Mouse (Mus musculus): ENCODE results near the gene Pfkm. TPM values are rescaled to one million over a fixed set of nuclear protein-coding genes. Genes with fewer than 3 reads are reported as not detected.

The Pfkm gene
- polyA plus RNA-seq, 1 experiment: 24.4 TPM

DNA sequence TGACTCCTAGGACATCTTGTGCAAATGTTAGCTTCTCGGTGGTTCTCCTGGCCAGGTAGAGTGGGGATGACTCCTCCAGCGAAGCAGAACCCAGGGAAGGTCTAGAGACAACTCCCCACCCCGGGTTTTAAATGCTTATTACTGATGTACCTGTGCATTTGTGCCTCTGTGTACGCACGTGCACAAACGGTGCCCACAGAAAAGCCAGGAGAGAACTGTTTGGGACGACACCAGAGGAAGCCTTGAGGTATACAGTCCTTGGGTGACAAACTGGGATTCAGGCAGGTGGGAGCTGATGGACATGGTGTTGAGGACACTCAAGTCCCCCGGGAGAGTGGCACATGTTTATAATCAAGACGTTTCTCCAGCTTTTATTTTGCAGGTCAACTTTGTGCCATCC lies 78.5 kb downstream of the Pfkm start:
- DNase-seq (ENCODE audit: low read depth): no peak

DNA sequence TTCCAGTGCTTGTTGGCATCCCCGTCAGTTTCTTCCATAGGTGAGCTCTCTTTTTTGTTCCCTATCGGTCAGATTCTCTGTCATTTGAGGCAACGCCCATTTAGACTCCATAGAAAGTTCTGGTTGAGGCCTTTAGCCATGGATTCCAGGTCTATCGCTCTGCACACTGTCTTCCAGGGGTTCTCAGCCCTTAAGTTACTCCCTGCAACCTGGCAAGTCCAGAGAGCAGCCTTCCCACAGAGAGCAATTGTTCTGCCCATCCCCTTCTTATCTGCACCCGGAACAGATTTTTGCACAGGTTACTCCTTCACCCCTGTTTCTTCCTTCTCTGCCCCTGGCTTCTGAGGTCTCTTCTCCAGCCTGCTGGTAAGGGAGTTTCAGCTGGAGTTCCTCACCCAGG lies 79.7 kb downstream of the Pfkm start:
- no peak for DNase-seq (ENCODE audit: low read depth)

DNA sequence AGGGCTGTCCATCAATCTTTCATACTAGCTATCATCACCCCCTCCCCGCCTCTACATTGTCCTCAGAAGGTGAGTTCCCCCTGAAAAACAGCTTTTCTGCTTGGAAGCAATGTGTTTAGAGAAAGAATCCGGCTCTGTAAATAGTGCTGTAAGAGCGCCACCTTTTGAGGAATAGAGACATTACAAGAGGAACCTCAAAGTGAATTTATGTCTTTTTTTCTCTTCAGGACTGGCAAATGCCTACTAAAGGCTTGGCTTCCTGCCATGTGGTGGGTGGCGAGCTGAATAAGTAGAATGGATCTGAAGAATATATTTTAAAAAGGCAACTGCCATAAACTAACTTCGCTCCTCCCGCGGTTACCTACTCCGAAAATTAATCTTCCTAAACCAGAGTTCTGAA lies 81.4 kb downstream of the Pfkm start:
- DNase-seq (ENCODE audit: low read depth): no peak

DNA sequence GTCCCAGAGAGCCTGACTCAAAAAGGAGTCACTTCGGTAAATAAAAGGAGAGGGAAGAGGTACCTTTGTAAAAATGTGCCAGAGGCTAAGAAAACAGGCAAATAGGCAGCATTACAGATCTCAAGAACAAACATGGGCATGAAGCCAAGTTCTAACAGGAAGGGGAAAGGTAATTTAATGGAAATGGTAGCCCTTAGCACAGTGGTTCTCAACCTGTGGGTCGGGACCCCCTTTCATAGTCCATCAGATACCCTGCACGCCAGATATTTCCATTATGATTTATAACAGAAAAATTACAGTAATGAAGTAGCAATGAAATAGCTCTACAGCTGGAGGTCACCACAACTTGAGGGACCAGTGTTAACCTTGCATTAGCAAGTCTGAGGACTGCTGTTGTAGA lies 84.9 kb downstream of the Pfkm start:
- no peak for DNase-seq (ENCODE audit: low read depth)

DNA sequence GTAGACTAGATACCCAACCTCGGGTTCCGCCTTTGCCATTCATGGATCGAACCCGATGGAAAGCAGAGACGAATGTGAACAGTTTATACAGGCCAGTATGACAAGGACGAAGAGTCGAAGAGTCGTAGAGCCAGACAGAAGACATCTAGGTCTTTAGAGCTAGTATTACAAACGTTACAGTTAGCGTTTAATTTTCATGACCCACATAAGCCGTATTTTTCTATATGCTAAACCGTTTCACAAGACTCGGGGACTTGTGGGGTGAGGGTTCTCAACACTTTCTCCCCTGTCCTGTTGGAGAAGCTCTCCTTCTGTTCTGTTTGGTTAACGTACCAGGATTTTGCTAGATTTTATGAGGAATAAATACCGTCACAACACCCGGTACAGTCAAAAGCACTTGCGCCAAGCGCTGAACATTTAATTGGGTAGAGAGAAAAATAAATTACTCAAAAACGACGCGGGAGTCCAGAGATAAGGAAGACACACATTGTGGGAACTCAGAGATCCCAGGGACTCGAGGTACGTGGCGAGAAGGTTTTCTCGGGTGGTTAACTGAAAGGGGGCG lies 88.3 kb downstream of the Pfkm start:
- no peak for DNase-seq (ENCODE audit: low read depth)

DNA sequence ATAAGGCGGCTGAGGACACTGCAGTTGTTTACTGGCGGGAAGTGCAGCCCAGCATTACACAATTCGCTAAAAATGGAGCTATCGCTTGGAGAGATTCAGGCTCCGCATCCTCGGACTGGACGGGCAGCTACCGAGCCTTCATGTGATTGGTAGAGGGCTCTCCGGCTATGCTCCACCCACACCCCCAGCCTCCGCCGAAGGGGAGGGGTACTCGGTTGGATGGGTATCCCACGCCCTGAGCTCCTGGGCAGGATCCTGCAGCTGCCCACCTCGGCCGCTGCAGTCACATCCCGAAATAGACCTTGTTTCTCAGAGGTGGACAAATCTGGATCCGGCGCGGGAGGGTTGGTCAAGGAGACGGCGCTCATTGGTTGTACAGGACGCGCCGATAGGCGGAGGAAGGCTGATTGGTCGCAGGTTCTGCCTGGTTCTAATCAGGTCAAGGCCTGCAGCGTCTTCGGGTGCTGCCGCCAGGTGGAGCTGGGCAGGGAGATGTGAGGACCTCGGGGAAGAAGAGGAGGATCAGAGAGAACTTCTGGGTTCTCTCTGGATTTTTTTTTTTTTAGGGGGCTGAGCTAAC lies 88.8 kb downstream of the Pfkm start:
- DNase-seq (ENCODE audit: low read depth): no peak

Other genes starting within 250 kb of the Pfkm start
- gene Hdac7, start 248.1 kb upstream of the Pfkm start, polyA plus RNA-seq (2012; rRNA removed): 87.1 and 89.1 TPM in 2 replicates
- 2.2 and 2.6 TPM in 2 replicates for gene Vdr, start 182.0 kb upstream of the Pfkm start, polyA plus RNA-seq (2012; rRNA removed)
- 83.4 and 110 TPM in 2 replicates for gene Tmem106c, start 128.4 kb upstream of the Pfkm start, polyA plus RNA-seq (2012; rRNA removed)
- 0.04 and 0.23 TPM in 2 replicates for gene Col2a1, start 87.9 kb upstream of the Pfkm start, polyA plus RNA-seq (2012; rRNA removed)
- 10.8 and 13.5 TPM in 2 replicates for gene Senp1, start 1.2 kb downstream of the Pfkm start, polyA plus RNA-seq (2012; rRNA removed)
- 39.8 and 46.3 TPM in 2 replicates for gene Asb8, start 73.0 kb downstream of the Pfkm start, polyA plus RNA-seq (2012; rRNA removed)
- gene Ccdc184, start 74.6 kb downstream of the Pfkm start, polyA plus RNA-seq (2012; rRNA removed): 1.1 and 1.5 TPM in 2 replicates
- gene Olfr288, start 103.0 kb downstream of the Pfkm start, polyA plus RNA-seq (2012; rRNA removed): not detected in 2 replicates
- gene Gm44579, start 128.4 kb downstream of the Pfkm start, polyA plus RNA-seq (2012; rRNA removed): not detected in 2 replicates
- gene Olfr287, start 128.5 kb downstream of the Pfkm start, polyA plus RNA-seq (2012; rRNA removed): not detected in 2 replicates
- gene Olfr286, start 141.9 kb downstream of the Pfkm start, polyA plus RNA-seq (2012; rRNA removed): not detected in 2 replicates
- 1.6 and 2.5 TPM in 2 replicates for gene H1fnt, start 164.7 kb downstream of the Pfkm start, polyA plus RNA-seq (2012; rRNA removed)
- gene Zfp641, start 203.6 kb downstream of the Pfkm start, polyA plus RNA-seq (2012; rRNA removed): 2.5 and 2.7 TPM in 2 replicates
- gene Olfr285, start 224.8 kb downstream of the Pfkm start, polyA plus RNA-seq (2012; rRNA removed): not detected in 2 replicates
- gene Olfr284, start 248.4 kb downstream of the Pfkm start, polyA plus RNA-seq (2012; rRNA removed): not detected in 2 replicates